Mouse (Mus musculus) regulatory T cell (primary cell): ENCODE data around the gene Fstl1.

Source experiments
- in situ Hi-C: fragments of 300-600 bp; cut with MboI, MseI; formaldehyde crosslinking; loops from one replicate; pipeline ENCODE4 v1.15.1; 2025; ENCODE audit warnings: high pct_unique_total_duplicates

Gene Fstl1

DNA sequence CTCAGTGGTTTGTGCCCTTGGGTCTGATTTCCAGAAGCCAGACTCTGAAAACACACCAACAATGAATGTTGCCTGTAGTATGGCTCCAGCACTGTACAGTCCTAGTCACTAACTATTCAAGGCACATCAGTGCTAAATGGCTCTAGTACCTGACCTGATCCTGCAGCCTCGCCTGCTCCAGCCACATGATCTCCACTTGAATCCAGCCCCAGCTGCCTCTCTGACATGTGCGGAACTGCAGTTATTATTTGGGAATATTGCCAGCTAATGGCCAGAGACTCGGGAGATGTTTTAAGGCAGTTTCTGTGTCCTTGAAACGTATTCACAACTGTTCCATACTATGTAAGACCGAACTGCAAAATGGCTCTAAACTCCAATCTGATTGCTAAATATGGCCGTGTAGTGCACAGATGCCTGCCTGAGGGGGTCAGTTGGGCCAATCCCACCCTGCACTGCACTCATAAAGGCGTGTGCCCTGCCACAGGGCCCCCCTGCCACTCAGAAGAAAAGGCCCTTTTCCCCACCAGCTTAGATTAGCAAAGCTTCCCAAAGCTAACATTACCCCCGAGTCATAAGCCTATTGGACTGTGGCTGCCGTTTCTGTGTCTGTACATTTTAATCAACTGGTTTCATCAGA lies 11.0 kb downstream of the Fstl1 start:
- in situ Hi-C loops = no loop called here

- in situ Hi-C loops = no loop called here
These were observed 11.8 kb downstream of the Fstl1 start for GRCm38 (mm10) chr16:37788367-37789014.

GRCm38 (mm10) chr16:37789015-37789381 lies 12.3 kb downstream of the Fstl1 start:
- in situ Hi-C loops = no loop called here

GRCm38 (mm10) chr16:37789394-37789920 lies 12.8 kb downstream of the Fstl1 start:
- in situ Hi-C loops = no loop called here

- in situ Hi-C loops = no loop called here
These were observed 13.5 kb downstream of the Fstl1 start for GRCm38 (mm10) chr16:37790008-37790780.

- in situ Hi-C loops = no loop called here
These were observed 14.1 kb downstream of the Fstl1 start for GRCm38 (mm10) chr16:37790781-37791175.

GRCm38 (mm10) chr16:37795651-37796150 lies 19.0 kb downstream of the Fstl1 start:
- in situ Hi-C loops = no loop called here

- in situ Hi-C loops = no loop called here
These were observed 19.6 kb downstream of the Fstl1 start for GRCm38 (mm10) chr16:37796270-37796669.

- in situ Hi-C loops = no loop called here
These were observed 24.4 kb downstream of the Fstl1 start for GRCm38 (mm10) chr16:37801097-37801496.

DNA sequence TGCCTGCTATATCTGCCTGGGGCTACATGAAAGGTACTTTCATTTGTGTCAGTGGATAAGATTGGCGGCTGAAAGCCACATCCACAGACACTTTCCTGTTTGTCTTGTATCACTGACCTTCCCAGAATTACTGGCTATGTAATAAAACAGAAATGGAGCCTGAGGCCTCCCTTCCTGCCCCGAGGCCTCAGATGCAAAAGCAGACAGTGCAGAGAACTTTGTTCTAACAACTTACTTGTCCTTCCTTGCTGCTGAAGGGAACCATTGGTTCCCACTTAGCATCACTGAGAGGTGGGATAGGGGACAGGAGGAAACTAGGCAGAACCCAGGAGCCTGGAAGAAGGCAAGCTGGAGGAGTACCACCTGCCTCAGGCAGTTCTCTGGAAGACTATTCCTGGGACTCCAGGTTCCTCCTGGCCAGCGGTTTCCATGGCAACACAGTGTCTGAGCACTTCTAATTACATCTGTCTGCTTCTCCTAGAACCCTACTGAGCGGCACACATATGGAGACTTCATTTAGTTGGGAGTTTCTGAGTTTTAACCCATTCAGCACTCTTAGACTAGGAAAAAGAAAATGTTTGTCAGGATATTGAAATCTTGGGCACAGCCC lies 26.1 kb downstream of the Fstl1 start:
- in situ Hi-C loops = no loop called here

GRCm38 (mm10) chr16:37803387-37803950 lies 26.8 kb downstream of the Fstl1 start:
- in situ Hi-C loops = no loop called here

- in situ Hi-C loops = no loop called here
These were observed 29.2 kb downstream of the Fstl1 start for GRCm38 (mm10) chr16:37805746-37806495.

GRCm38 (mm10) chr16:37807269-37807668 lies 30.6 kb downstream of the Fstl1 start:
- in situ Hi-C loops = no loop called here

- in situ Hi-C loops = no loop called here
These were observed 32.4 kb downstream of the Fstl1 start for GRCm38 (mm10) chr16:37808866-37809622.

DNA sequence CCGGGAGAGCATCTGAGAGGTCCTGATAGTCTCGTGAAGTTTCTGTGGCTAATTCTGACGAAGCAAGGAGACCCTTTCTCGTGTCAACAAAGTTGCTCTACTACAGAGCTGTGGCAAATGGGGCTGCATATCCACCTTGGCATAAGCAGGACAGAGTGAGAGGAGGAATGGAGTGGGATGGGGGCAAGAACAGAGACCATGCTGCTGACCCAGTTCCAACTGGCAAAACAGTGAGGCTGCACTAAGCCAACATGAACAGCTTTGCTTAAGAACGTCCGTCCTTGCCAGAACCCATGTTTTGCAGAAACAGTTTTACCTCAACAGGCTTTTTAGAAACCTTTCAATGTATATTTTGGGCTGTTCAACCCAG lies 32.9 kb downstream of the Fstl1 start:
- in situ Hi-C loops = no loop called here

- in situ Hi-C loops = no loop called here
These were observed 35.2 kb downstream of the Fstl1 start for GRCm38 (mm10) chr16:37811874-37812273.

DNA sequence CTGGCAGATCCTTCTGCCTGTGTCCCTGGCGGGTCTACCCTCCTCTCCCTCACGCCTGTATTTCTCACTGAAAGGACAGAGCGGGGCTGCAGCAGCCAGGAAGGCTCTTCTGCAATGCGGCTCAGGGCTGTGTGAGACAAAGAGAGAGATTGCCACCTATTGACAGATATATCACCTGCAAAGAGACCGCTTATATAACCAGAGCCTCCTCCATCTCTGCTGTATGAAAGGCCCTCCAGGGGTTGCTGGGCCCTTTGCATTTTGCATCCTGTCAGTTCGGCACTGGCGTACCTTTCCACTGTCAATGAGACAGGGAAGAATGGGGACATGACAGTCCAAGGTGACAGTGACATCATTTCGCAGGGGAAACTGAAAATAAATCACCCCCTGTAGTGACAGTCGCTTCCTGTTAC lies 35.8 kb downstream of the Fstl1 start:
- in situ Hi-C loops = no loop called here

DNA sequence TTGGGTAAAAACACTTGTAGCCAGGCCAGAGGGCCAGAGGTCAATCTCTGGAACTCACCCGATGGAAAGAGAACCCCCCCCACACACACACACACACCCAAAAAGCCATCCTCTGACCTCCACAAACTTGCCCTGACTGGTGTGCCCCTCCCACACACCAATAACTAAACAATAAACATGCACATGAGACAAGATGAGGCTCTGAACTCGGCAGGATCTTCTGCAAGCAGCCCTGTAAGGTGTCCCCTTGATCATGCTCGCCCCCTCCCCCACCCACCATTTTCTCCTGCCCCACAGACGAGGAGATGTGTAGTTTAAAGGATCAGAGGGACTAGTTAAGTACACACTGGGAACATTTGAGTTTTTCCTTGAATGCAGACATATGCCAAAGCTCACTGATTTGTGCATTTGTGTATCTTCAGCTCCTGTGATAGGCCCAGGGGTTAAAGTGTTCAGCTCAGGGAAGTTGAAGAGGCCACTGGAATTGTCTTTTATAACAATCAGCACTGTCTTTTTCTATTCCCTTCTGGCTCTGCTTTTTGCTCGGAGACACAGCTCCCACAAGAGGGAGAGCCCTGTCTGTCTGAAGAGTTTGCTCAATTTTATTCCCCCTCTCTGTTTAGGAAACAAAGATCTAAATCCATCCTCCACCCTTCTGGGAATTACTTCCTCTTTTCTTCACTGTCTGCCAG lies 37.2 kb downstream of the Fstl1 start:
- in situ Hi-C loops = no loop called here

DNA sequence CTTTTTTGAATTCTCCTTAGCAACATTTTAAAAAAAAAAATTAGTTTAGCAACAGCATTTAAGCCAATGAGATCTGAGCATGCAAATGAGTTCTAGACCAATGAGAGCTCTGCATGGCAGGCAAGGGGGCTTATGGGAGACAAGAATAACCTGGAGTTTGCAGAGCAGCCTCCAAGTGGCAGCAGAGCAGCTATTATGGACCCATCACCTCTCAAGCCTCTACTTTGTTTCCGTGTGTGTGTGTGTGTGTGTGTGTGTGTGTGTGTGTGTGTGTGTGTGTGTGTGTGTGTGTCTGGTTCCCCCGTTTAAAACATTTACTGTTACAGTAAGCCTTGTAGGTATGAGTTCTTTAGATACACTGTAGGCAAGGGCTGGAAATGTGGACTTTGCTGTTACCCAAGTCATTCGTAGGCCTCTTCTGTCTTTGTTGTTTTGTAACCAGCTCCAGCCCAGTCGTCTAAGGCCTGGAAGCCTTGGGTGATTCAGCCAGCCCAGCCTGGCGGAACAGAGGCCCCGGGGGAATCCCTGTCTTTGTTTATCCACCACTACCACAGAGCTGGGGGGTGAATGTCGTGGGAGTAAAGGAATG lies 37.8 kb downstream of the Fstl1 start:
- in situ Hi-C loops = no loop called here
